Comparison of ENCODE assay signal across 9 mouse cellular contexts in genomic region chr14:41035146-41035798, GRCm38 (mm10). TPM values are rescaled to one million over a fixed set of nuclear protein-coding genes. Genes with fewer than 3 reads are reported as not detected.
DNase-seq lines count a peak whose midpoint lies in the region; ATAC-seq and TF ChIP-seq lines count a peak whose summit lies in the region.
"Had no signal": no experiment of that assay in that cellular context is flagged by ENCODE, and none has a peak within 500 bp of the region (broad histone marks: within the 10 kb centered on the region; RNA-seq: fewer than 3 reads in every experiment).

No protein-coding gene starts in this region.

- CTCF ChIA-PET in Patski (lab: Charles Lee), result interaction anchor here (0.7 to 1.6 kb wide), 16 partner anchors 9 to 130 kb away, joined by 3 to 19 read pairs (median 4); no protein-coding TSS in a partner anchor

- peak; percentile 90 for TF ChIP-seq CTCF in Patski (IDR thresholded peaks at IDR 0.05)

- no peaks in the 10 kb centered on the region for H3K36me3 ChIP-seq in liver, embryonic 16.5 days (ENCODE audit: control insufficient read depth, insufficient read depth)
- H3K36me3 ChIP-seq in neural tube, embryonic 14.5 days (ENCODE audit: control insufficient read depth, insufficient read depth, low read length), result no peaks in the 10 kb centered on the region
- H3K36me3 ChIP-seq: heart, embryonic 15.5 days had no signal

- H3K9ac ChIP-seq in liver, embryonic 16.5 days (ENCODE audit: low read depth, low read length), result no peak overlapping the region
- no peak overlapping the region for H3K9ac ChIP-seq in neural tube, embryonic 14.5 days (replicated peaks; ENCODE audit: low read depth, low read length)
- H3K9ac ChIP-seq: heart, embryonic 15.5 days had no signal

- WGBS in liver, embryonic 16.5 days (ENCODE audit: insufficient replicate concordance), result 28% methylated on average over 6 of the region's 6 CpGs
- WGBS in neural tube, embryonic 14.5 days, result 35% methylated on average over 6 of the region's 6 CpGs

- no peaks in the 10 kb centered on the region for H3K9me3 ChIP-seq in liver, embryonic 16.5 days (replicated peaks; ENCODE audit: control insufficient read depth, low read length)
- no peaks in the 10 kb centered on the region for H3K9me3 ChIP-seq in neural tube, embryonic 14.5 days (ENCODE audit: control insufficient read depth, low read length)
- H3K9me3 ChIP-seq: heart, embryonic 15.5 days had no signal

- H3K27me3 ChIP-seq in Patski, result peaks cover 11% of the 10 kb centered on the region
- H3K27me3 ChIP-seq in liver, embryonic 16.5 days (ENCODE audit: control insufficient read depth, insufficient read depth, low read depth, low read length), result no peaks in the 10 kb centered on the region
- no peaks in the 10 kb centered on the region for H3K27me3 ChIP-seq in neural tube, embryonic 14.5 days (ENCODE audit: control insufficient read depth, insufficient read depth, low read length)
- H3K27me3 ChIP-seq: heart, embryonic 15.5 days had no signal

- no peak overlapping the region for H3K4me2 ChIP-seq in liver, embryonic 16.5 days (ENCODE audit: low read depth, low read length)
- no peak overlapping the region for H3K4me2 ChIP-seq in neural tube, embryonic 14.5 days (ENCODE audit: low read depth, low read length)
- H3K4me2 ChIP-seq: heart, embryonic 15.5 days had no signal

- in situ Hi-C loops in Patski (cut with MboI; ENCODE audit: low pct_unique_long_range_greater_than_20kb), result loop anchor here (25.0 kb wide), 1 partner anchor 1498 kb away; no protein-coding TSS in a partner anchor

- DNase-seq in CD4-positive helper T cell, adult 2 months (ENCODE audit: low read depth, low spot score), result peak; percentile 54
- DNase-seq in Patski (ENCODE audit: low read depth, low spot score), result no peak
- DNase-seq in cerebellum, postnatal 4 days (ENCODE audit: low spot score in 2 of 2), result peak; percentile 44 to 61
- DNase-seq in kidney, postnatal 10 days, result peak; percentile 80
- peak; percentile 60 for DNase-seq in thymus, postnatal 14 days

- POLR2A ChIA-PET in Patski (lab: Charles Lee), result no interaction called here

- no peak overlapping the region for H3K27ac ChIP-seq in liver, embryonic 16.5 days (ENCODE audit: low read length)
- no peak overlapping the region for H3K27ac ChIP-seq in neural tube, embryonic 14.5 days (ENCODE audit: low read depth, low read length)
- H3K27ac ChIP-seq: heart, embryonic 15.5 days had no signal

- no peak overlapping the region for H3K4me3 ChIP-seq in liver, embryonic 16.5 days (ENCODE audit: low read depth, low read length)
- no peak overlapping the region for H3K4me3 ChIP-seq in neural tube, embryonic 14.5 days (ENCODE audit: low read depth, low read length)
- H3K4me3 ChIP-seq: heart, embryonic 15.5 days had no signal

- ATAC-seq in Patski, result peak; percentile 71
- peak; percentile 75 for ATAC-seq in granulocyte monocyte progenitor cell, adult 5-6 weeks (replicated peaks; ENCODE audit: poor library complexity, severe bottlenecking)
- 0 out of 2 replicates have a peak, but pooled peaks have one; percentile 30 for ATAC-seq in liver, embryonic 16.5 days (ENCODE audit: low read depth)
- ATAC-seq in neural tube, embryonic 14.5 days (ENCODE audit: low read depth), result peak; percentile 64; the same call in 1 of the 2 replicates

- H3K4me1 ChIP-seq in liver, embryonic 16.5 days (ENCODE audit: control insufficient read depth, low read depth, low read length), result peaks cover 5% of the 10 kb centered on the region
- H3K4me1 ChIP-seq in neural tube, embryonic 14.5 days (ENCODE audit: control insufficient read depth, insufficient read depth, low read length), result no peaks in the 10 kb centered on the region

RNA-seq across cellular contexts. Expression of gene Fam213a, which starts 21.7 kb away (rescaled TPM):
- 13.2 TPM for polyA plus RNA-seq in Patski (2021)
- 7.5 and 11.0 TPM in 2 replicates for total RNA-seq in granulocyte monocyte progenitor cell, adult 5-6 weeks (2014; fragmentation: Nextera tagmentation)
- 10.6 and 11.6 TPM in 2 replicates for total RNA-seq in granulocyte monocyte progenitor cell, adult 5-6 weeks (2017)
- 92.7 and 96.5 TPM in 2 replicates for polyA plus RNA-seq in liver, embryonic 16.5 days (2015; fragmentation: Nextera tagmentation; extraction: Ambion mirVana)
- polyA plus RNA-seq in neural tube, embryonic 14.5 days (2014; fragmentation: Nextera tagmentation; extraction: Ambion mirVana), result 102 and 108 TPM in 2 replicates

RNA-seq across cellular contexts. Expression of gene Dydc2, which starts 33.7 kb away (rescaled TPM):
- 0.26 TPM for polyA plus RNA-seq in Patski (2021)
- not detected in 2 replicates for total RNA-seq in granulocyte monocyte progenitor cell, adult 5-6 weeks (2014; fragmentation: Nextera tagmentation)
- not detected in 2 replicates for total RNA-seq in granulocyte monocyte progenitor cell, adult 5-6 weeks (2017)
- polyA plus RNA-seq in liver, embryonic 16.5 days (2015; fragmentation: Nextera tagmentation; extraction: Ambion mirVana), result not detected in 2 replicates
- polyA plus RNA-seq in neural tube, embryonic 14.5 days (2014; fragmentation: Nextera tagmentation; extraction: Ambion mirVana), result 0.78 TPM in 1 of 2 replicates, not detected in the other
- polyA plus RNA-seq: heart, embryonic 15.5 days had no signal

RNA-seq across cellular contexts. Expression of gene Dydc1, which starts 37.4 kb away (rescaled TPM):
- polyA plus RNA-seq in Patski (2021), result not detected
- total RNA-seq in granulocyte monocyte progenitor cell, adult 5-6 weeks (2014; fragmentation: Nextera tagmentation), result not detected in 2 replicates
- not detected in 2 replicates for total RNA-seq in granulocyte monocyte progenitor cell, adult 5-6 weeks (2017)
- not detected in 2 replicates for polyA plus RNA-seq in liver, embryonic 16.5 days (2015; fragmentation: Nextera tagmentation; extraction: Ambion mirVana)
- 0.27 TPM in 1 of 2 replicates, not detected in the other for polyA plus RNA-seq in neural tube, embryonic 14.5 days (2014; fragmentation: Nextera tagmentation; extraction: Ambion mirVana)
- polyA plus RNA-seq: heart, embryonic 15.5 days had no signal
